Mouse (Mus musculus) forelimb bud, embryonic 11.5 days (tissue): Measurements from ENCODE around the gene Pi16.
"Not testable (repeated sequence)": the region's sequence is repeated elsewhere in the genome, so short reads cannot be mapped to it uniquely, and the experiment has no call there.

Experiments
- DNase-seq: peaks from one replicate; pipeline ENCODE4 v3.0.0-alpha.2; 2012; ENCODE audit warnings: low read depth, low spot score

Pi16 gene

DNA sequence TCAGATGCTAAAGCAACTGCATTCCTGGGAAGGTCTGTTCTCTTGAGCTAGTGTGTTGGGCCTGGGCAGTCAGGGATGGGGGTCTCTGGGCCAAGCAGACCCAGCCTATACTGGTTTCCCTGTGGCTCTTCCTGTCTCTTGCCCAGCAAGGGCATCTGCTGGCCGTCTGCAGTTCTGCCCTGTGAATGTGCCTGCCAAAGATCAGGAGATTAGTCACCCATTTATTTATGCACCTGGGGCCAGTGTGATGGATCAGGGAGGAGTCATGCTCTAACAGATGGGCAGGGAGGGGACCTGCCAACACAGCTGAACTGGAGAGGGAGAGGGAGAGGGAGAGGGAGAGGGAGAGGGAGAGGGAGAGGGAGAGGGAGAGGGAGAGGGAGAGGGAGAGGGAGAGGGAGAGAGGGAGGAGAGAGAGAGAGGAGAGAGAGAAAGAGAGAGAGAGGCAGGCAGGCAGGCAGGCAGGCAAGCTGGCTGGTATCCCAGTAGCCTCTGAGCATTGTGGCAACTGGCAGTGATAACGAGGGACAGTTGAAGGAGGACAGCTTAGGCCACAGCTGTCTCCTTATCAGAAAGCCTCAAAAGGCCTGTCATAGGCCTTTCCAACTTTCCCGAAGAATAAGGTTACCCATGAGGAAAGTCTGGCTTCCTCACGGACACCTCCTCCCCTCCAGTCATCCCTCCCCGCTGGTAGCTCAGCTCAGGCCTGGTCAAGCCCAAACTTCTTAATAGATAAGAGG lies 13.4 kb downstream of the Pi16 start:
- no peak for DNase-seq

DNA sequence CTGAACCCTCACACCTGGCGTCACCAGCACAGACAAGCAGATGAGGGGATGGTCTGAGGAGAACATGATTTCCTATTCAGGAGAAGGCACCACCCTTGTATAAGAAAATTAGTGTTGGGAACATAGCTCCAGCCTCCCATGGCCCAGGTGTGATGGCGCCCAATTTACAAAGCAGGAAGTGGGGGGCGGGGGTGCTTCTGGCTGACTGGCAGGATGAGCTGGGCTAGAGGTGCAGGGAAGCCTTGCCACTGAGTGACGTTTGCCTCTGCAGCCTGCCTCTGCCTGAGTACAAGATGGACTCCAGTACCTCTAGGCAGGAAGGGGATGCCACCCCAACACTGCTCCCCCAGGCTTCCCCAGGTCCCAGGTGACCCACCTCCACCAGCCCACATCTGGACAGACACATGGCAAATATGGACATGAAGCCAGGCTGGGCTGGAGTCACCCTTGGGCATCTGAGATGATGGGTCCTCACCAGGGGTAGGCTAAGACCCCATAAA lies 14.8 kb downstream of the Pi16 start:
- no peak for DNase-seq

DNA sequence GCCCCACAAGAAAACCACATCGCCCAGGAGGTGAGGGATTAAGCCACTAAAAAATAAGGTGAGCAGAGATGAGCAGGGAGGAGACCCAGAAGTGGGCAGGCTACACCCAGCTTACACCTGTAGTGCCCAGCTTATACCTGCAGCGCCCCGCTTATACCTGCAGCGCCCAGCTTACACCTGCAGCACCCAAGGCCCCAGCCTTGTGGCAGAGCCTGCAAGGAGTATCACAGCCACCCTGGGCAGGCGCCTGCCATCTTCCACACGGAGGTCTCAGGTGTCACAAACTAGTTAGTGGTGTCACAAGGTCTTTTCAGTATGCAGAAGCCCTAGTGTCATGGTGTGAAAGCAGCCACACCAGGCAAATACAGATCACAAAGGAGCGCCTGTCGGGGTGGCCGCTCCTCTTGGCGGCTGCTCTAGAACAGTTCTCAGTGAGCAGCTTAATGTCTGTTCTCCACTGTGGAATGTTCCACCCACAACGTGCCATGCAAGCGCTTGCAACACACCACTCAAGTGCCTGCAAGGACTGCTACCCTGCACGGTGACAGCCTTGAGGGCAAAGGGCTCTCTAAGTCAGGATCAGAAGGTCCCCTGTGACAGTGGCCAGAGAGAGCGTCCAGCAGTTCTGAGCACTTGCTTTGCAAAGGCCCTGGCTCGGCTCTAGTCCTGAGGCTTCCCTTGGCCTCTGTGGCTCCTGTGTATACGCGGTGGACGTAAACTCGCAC lies 18.9 kb downstream of the Pi16 start:
- no peak for DNase-seq

DNA sequence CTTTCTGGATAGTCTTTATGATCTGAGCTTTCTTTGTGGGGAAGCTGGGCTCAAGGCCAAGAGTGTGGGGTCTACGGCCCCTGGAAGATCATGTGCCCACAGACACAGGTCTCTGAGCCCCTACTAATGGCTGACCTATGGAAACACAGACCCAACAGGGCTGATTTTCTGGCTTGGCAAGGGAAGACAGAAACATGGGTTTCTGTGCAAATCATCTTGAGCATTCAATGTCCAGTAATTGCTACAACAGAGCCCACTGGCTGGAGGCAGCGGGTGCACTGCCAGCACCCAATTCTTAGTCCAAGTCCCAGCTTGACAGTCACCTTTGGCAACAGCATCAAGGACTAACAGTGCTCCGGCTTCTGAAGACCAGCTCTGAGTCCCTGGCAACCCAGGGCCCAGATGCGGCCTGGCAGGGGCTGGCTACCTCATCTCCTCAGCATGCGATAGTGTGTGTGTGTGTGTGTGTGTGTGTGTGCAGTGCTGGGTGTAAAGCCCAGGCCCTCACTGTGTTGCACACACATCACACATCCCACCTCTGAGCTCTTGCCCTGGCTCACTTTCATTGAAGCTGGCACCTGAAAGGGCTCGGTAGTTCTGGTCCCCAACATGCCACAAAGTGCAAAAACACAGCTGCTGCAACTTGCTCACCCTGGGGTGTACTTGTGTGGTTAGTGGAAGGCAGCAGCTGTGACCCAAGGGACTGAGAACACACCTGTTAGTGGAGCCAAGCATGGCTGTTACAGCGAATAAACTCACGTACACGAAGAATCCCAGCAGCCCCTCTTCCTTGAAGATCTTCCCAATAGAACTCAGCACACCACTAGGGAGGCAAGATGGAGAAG lies 20.7 kb downstream of the Pi16 start:
- DNase-seq, result no peak

DNA sequence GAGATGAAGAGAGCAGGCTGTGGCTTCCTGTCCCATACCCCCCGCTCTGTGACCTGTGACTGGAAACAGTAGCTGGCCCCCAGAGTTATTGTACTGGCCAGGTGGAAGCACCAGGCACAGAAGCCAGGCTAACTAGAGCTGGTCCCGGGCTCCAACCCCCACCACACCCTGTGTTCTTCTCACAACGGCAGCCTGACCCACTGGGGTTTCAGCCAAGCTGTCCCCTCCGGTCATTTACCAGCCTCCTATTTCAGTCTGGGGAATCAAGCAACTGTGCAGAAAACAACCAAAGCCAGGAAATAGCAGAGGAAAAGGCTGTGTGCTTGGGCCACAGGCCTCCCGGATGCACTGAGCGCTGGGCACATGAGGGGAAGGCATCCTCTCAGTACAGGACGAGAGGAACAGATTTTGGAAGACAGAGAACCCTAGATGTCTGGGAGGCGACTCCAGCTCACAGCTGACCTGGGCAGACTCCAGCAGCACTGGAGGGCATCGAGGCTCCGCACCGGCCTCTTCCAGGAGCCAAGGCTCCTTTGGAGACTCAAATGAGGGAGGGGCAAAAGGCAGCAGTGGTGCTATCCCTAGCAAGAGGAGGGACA lies 21.8 kb downstream of the Pi16 start:
- no peak for DNase-seq

DNA sequence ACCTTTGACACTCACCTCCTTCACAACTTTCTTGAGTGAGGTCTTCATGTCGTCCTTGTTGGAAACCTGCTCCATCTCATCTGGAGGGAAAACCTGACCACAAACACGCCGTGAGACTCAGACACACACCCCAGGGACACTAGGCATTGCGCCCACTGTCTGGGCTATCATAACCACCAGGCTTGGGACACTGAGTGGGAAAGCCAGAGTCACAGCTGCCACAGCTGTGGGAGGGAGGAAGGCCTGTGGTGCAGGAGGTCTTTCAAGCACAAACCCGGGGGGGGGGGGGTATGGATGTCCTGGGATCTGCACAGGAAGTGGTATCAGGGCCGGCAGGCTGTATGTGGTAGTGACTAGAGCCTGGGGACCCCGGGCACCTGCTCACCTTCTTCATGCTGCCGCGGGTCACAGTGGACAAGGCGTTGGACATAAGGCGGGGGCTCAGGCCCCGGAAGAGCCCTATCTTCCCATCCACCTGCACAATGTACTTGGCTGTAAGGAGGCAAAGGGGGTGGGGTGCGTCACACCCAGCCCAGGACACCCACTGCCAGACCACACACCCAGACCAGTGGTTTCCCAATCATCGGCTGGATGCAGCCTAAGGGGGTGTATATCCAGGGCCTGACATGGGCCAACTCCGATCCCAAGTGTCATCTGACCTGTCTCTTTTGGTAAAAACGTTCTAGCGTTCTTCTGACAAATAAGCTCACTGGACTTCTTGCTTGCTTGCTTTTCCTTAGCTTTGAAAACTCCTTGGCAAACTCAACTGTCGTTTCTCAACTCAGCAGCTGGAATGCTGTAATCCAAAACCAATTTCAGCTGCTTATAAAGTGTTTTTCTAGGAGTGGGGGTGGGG lies 23.2 kb downstream of the Pi16 start:
- DNase-seq, result no peak

DNA sequence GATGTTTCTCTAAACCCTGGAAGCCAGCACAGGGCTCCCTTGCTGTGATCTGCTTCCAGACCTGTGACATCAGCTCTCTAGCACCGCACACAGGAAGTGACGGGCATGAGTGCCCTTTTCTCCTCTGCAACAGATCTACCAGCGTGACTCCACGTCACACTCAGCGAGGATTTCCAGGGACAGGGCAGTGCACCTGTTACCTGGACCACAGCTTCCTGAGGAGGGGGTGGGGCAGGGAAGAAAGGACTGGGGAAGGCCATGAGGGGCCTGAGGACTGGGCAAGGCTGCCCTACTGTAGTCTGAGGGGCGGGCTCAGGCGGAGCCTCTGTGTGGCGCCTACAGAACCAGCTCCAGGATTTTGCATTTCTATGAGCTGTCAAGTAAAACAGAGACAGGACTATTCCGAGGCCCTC lies 24.1 kb downstream of the Pi16 start:
- DNase-seq, result peak; percentile 17

DNA sequence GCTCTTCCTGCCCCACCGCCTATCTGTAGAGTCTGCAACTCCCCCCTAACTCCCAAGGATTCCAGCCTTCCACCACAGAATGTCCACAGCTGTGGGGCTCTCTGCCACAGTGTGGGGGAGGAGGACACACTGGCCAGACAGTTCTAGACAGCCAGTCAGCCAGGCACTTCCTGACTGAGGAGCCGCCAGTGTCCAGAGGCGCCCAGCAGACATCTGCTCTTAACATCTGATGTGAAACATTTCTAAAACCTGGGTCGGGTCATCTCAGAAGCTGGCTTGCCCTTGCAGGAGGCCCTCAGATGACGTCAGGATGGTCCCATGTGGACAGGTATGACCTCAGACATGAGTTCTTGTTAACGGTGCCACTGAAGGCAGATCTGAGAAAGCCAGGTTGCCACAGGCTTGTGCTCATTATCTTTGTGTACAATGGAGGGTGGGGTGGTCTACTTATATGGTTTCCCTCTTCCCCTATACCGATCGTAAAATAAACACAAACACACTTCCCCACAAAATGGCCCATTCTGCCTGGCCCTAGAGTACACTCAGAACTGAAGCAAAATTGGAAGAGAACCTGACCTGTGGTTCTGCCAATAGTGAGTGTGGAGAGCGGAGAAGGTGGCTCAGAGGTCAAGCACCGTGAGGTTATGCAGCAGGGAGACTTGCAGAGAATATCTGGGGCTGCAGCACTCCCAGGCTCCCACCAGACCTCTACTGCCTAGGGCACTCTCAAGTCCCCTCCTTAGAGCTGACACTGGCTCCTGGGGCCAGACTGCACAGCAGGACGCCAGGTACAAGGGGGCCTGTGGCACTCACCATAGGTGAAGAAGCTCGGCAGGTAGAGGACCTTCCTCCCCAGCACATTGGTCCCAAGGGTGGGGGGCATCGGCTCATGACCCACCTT lies 24.8 kb downstream of the Pi16 start:
- DNase-seq, result no peak

DNA sequence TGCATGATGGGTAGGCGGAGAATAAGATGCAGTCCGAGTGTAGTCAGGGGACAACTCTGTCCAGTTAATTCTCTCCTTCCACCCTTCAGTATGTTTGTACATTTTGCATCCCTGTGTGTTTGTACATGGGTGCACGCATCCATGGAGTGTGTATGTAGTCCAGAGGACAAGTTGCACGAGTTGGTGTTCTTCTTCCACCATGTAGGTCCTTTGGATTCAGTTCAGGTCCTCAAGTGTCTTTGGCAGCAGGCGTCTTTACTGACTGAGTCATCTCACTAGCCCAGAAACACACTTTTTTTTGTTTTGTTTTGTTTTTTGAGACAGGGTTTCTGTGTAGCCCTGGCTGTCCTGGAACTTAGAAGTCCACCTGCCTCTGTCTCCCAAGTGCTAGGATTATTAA lies 25.8 kb downstream of the Pi16 start:
- no peak for DNase-seq

DNA sequence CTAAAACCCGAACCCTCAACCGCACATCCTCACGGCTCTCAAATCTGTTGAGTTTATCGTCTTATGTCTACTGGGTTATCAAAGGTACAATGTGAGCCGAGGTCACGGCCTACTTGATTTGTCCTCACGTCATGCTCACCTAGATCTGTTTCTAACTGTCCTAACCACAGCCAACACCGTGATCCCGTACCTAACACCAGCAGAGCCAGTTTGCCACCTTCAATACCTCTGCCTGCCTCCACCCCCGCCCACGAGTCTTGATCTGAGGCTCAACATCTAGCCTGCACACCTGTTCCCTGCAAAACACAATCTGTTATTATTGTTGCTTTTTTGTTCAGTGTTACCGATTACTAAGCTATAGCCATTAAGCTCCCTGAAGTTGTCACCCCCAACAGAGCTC lies 27.8 kb downstream of the Pi16 start:
- DNase-seq, result no peak

DNA sequence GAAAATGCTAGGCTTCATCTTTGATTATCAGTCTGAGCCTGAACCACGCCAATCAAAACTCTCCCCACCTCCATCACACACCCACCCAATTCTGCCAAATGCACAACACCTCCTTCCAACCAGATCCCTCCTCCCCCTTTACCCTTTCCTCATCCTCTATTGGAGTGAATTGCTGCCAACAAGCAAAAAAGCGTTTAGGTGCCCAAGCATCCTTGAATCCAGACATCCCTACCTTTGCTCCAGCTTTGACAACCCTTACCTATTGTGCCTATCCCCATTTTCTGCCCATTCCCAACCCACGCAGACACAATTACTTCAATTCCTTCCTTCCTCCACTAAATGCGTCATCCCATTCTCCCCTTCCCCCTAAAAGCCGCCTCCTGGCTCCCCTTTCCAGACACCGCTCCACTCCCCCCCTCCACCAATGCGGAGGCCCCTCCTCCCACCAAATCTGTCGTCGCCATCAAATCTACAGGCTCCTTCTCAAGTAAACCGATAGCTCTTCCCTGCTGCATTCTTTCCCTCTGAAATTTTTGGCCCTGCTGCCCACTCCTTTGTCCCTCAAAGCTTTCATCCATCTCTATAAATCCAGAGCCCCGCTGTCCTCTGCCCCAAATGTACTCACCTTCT lies 29.1 kb downstream of the Pi16 start:
- DNase-seq, result no peak

DNA sequence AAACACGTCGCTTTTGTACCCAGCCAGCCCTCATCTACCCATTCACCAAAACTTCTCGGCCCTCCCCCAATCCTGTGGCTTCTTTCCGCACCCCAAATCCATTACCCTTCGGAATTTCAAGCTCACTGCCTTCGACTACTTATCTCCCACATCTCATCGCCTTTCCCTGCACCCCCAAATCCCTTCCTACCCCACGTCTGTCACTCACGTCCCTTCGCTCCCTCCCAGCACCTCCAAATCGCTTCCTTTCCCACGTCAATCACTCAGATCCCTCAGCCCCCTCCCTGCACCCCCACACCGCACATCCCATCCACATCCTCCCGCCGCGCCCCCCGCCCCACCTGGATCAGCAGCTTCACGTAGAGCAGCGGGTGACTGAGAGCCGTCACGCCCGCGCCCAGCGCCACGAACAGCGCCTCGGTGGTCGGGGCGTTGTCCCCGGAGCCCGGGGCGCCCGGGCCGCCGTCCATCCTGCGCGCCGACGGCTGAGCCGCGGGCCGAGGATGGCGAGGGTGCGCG lies 29.7 kb downstream of the Pi16 start:
- DNase-seq, result no peak

DNA sequence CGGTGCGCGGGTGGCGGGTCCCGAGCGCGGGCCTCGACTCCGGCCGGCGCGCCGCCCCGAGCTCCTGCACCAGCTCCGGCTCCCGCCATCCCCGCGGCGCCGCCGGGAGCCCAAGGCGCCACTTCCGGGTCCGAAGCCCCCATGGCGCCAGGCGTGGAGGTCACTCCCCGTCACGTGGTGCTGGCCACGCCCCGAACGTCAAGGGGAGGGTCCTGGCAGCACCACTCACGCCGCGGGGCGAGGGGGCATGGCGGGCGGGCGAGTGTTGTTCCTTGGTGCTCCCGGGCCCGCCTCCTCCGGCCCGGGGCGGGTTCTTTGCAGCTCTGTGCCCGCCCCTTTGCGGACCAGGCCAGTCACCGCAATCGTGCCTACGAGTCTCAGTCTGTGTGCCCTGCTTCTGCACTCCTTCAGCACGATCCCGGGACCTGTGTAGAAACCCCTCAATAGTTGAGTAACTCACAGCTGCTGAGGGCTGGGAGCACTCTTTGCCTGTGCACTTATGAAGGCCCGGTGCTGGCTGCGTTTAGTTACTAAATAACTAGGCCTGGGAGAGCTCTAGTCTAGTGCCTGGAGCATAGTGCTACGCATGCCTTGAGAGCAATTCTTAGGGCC lies 30.3 kb downstream of the Pi16 start, which contains the start of gene Mtch1:
Gene Mtch1 (minus strand): TSS at position 290 of the 612 bp plus-strand sequence.
- peak; percentile 97 for DNase-seq

DNA sequence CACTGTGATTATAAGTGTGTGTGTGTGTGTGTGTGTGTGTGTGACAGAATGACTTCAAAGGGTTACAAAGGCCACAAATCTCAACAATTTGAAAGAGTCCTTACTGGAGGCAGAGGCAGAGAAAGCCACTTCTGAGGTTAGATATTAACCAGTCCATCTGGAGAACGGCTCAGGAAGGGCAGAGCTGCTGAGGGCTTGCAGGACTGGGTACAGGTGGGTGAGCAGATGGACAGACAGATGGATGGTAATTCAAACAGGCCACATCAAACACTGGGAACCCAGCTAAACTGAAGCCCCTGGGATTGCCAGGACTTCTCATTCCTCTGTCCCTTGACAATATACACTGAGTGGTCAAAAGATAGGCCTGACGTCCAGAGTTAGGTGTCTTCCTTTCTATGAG lies 31.5 kb downstream of the Pi16 start:
- DNase-seq, result no peak

DNA sequence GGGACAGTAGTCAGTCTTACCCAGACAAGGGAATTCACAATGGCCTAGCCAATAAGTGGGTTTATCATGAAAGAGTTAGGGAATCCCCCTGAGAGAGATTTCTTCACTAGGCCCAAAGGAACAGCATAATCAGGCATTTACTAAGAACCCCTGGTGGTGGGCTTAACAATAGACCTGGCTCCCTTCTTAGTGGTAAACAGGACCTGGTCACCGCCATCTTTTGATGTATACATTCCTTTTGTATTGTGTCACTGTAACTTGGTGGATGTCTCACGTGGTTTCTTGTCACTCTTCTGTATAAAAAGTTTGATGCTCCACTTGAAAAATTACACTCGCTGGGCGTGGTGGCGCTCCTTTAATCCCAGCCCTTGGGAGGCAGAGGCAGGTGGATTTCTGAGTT lies 33.6 kb downstream of the Pi16 start:
- not testable (repeated sequence) for DNase-seq

DNA sequence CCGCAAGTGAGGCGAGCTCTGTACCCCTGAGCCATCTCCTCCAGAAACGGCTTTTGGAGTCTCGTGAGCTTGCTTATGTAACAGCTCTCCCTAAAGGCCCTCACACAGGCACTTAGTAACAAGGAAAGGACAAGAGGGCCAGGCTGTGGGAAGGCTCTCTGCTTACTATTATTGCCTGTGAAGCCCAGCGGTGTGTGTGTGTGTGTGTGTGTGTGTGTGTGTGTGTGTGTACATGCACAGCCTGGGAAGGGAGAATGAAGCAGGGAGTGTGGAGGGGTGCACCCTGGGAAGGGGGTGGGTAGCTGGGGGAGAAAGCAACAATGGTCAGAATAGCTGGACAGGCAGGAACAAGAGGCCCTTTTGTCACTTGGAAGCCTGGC lies 38.0 kb downstream of the Pi16 start:
- DNase-seq, result no peak

DNA sequence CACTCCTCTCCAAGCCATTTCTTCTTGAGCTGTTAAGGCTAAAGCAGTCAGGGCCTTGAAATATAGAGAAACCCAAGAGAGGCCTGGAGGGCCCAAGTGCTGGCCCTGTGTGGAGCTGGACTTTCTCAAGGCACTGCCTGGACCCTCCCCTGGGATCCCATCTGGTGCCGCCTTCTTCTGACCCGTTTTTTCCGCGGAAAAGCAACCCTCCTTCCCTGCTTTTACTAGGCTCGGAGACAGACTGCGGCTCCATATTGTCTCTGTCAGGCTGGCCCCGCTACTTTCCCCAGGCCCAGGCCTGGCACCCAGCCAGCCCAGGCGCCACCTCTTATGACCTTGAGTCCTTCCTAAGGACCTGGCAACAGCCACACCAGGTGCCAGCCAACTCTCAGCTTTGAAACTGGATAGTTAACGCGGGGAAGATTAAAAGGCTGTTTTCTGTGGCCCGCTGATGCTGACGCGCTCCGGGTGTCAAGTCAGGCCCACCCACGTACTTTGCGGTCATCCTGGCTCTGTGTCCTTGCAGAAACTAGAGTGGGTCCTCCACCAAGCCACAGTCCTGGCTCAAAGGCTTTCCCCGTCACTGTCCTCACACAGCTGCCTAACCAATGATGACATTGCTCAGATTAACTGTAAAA lies 38.5 kb downstream of the Pi16 start:
- no peak for DNase-seq

DNA sequence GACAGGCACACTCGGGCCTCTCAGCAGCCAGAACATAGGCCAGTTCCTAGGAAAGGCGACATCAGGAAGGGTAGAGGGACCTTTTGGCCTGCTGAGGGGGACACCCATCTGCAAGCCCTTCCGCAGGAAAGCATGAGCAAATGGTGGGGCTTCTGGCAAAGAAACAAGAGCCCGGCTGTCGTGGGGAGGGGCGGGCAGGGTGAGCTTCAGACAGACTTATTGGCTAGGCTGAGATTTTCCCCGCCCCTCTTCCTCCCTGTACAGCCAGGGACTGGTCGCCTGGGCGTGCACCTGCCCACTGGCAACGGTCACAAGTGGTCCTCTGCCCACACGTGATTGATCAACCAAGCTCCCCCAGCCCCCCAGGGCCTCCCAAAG lies 39.0 kb downstream of the Pi16 start:
- peak; percentile 78 for DNase-seq
